Mouse (Mus musculus): ENCODE data around the gene Cmas.

The Cmas gene

GRCm38 (mm10) chr6:142793468-142793867 lies 37.0 kb downstream of the Cmas start:
- DNase-seq (ENCODE audit: low spot score in 2 of 2), result peak in 1 of 2 experiments; percentile 40

GRCm38 (mm10) chr6:142795087-142795486 lies 38.6 kb downstream of the Cmas start:
- no peak for DNase-seq (ENCODE audit: low spot score in 2 of 2)

GRCm38 (mm10) chr6:142795655-142796441 lies 39.4 kb downstream of the Cmas start:
- DNase-seq (ENCODE audit: low spot score in 2 of 2), result no peak

- DNase-seq (ENCODE audit: low spot score in 2 of 2), result no peak
Observed at GRCm38 (mm10) chr6:142797996-142798395, 41.5 kb downstream of the Cmas start.

- no peak for DNase-seq (ENCODE audit: low spot score in 2 of 2)
Observed at GRCm38 (mm10) chr6:142798837-142799236, 42.4 kb downstream of the Cmas start.

- DNase-seq (ENCODE audit: low spot score in 2 of 2), result no peak
Observed at GRCm38 (mm10) chr6:142799704-142800374, 43.4 kb downstream of the Cmas start.

- DNase-seq (ENCODE audit: low spot score in 2 of 2), result no peak
Observed at GRCm38 (mm10) chr6:142801687-142802086, 45.2 kb downstream of the Cmas start.

- DNase-seq (ENCODE audit: low spot score in 2 of 2), result no peak
Observed at GRCm38 (mm10) chr6:142802617-142803525, 46.4 kb downstream of the Cmas start.

GRCm38 (mm10) chr6:142804402-142804801 lies 47.9 kb downstream of the Cmas start, which contains the start of gene Sult6b2:
Gene Sult6b2 (minus strand): TSS chr6:142804502.
- DNase-seq (ENCODE audit: low spot score in 2 of 2), result no peak

GRCm38 (mm10) chr6:142806326-142806725 lies 49.8 kb downstream of the Cmas start:
- DNase-seq (ENCODE audit: low spot score in 2 of 2), result no peak

- DNase-seq (ENCODE audit: low spot score in 2 of 2), result no peak
Observed at GRCm38 (mm10) chr6:142809373-142810098, 53.0 kb downstream of the Cmas start.

- DNase-seq (ENCODE audit: low spot score in 2 of 2), result no peak
Observed at GRCm38 (mm10) chr6:142810239-142810638, 53.8 kb downstream of the Cmas start.

GRCm38 (mm10) chr6:142812969-142813368 lies 56.5 kb downstream of the Cmas start:
- DNase-seq (ENCODE audit: low spot score in 2 of 2), result no peak

- no peak for DNase-seq (ENCODE audit: low spot score in 2 of 2)
Observed at GRCm38 (mm10) chr6:142814011-142814410, 57.5 kb downstream of the Cmas start.

GRCm38 (mm10) chr6:142814495-142814921 lies 58.0 kb downstream of the Cmas start:
- peak; percentile 72 to 91 for DNase-seq (ENCODE audit: low spot score in 2 of 2)

- no peak for DNase-seq (ENCODE audit: low spot score in 2 of 2)
Observed at GRCm38 (mm10) chr6:142815513-142815912, 59.0 kb downstream of the Cmas start.

GRCm38 (mm10) chr6:142818306-142818705 lies 61.8 kb downstream of the Cmas start:
- no peak for DNase-seq (ENCODE audit: low spot score in 2 of 2)

GRCm38 (mm10) chr6:142823008-142823787 lies 66.7 kb downstream of the Cmas start:
- DNase-seq (ENCODE audit: low spot score in 2 of 2), result no peak

Data from cerebellum, postnatal 4 days (tissue).